Mouse (Mus musculus): Measurements from ENCODE around the gene Tnfsf11.
A peak's percentile ranks its signal among the peaks of the same experiment; 100 is the strongest.

The Tnfsf11 gene

DNA sequence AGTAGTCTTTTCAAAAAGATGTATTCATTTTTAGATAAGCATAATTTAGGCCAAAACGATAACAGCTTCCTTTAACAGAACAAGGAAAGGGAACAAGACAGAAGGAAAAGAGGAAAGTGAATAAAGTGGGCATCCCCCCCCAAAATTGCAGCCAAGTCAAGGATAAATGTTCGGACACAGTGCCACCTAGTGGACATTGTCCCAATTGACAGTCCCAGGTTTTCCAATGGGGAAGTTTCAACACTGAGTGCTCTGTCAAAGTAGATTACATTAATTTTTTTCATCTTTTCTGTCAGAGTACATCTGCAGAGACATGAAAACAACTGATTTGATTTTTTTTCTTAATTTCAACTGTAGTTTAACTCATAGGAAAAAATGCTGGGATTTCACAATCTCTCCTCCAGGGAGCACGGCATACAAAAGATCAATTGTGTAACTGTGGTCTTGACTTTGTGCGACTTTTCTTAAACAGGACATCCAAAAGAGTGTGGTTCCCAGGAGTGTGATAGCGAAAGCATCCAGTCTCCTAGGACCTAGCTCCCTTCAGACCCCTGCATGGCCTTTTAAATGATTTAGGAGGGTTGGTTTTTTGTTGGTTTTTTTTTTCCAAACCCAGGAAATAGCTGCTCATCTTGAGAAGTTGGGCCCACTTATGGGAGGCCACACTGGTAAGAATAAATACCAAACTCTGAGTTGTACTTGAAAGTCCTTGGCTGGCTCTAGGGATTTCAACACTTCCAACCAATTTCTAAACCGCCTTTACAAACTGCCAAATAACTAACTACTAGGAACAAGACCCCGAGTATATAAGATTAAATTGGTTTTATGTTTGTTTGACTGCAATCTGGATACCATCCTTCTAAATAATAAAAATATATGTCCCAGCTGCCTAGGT, 19.7 kb downstream of the Tnfsf11 start:
- peak; percentile 48 for DNase-seq

DNA sequence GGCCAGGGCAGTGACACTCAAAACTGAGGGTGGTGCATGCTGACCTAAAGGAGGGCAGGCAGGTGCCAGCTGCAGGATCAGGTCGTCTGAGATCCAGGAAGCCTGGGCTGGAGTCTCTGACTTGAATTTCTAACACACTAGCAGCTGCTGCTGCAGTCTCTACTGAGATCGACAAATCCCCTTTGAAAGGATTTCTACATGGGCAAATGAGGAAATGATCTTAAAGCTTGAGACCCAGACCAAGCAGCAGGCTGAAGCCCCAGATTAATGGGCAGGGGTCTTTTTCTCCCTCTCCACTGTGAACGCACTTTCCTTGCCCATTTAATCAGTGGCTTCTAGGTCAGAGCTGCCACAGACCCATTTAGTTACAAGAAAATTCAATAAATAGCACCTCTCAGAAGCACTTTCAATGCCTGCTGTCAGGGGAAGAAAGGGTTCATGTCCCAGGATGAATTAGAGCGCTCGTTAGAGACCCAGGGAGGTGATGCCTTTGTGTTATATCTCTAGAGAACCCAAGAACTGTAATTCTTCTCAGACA, 21.8 kb downstream of the Tnfsf11 start:
- no peak for DNase-seq

DNA sequence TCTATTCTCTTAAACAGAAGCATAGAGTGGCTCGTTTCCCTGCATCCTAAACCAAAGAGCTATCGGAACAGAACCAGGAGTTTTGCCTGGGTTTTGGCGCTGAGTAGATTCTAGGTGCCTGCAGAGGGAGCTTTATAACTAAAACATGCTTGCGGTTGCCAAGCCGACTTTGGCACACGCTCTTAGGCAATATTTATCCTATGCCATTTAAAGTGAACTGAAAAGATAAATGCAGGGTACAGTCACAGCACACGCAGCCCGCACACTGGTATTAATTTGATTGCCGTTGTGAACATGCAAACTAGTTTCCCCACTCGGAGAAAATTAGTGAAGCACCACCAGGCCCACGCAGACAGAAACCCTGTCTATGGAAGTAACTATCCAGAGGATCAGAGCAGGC, 25.4 kb downstream of the Tnfsf11 start:
- no peak for DNase-seq

DNA sequence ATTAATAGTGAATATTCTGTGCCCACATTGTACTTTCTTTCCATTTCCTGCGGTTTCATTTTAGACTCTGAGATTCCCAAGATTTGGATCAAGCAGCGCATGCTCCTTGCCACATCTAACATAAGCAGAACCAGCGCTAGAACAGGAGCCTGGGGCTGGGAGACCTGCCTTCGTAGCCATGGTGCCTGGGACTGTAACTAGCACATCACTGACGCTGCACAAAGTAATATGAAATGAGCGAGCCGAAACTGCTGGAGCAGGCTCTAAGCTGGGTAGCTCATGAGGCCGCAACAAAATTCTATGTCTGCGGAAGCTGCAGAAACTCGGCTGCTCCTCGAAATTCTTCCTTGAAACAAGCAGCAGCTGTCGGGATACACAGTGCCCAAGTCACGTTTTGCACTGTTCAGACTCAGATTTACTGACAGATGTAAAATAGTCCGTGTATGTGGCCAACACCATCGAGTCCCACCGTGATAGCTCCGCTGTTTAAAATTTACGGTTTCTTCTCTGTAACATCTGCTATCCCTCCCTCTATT, 31.4 kb downstream of the Tnfsf11 start:
- no peak for DNase-seq

DNA sequence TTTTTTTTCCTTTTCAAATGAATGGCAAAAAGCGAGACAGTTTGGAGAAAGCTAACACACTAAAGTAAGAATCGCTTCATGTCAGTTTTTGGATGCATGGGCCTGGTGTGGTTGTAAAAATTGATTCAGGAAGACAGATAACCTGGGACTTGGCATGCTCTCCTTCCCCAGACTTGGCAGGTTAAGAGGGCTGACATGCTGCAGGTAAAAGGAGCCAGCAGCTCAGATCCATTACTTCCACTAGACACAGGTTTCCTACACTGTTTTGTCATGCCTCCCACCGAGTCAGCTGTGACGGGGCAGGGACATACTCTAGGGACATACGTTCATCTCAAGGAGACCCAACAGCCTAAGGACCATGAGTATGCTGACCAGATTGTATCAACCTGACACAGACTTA, 33.0 kb downstream of the Tnfsf11 start:
- DNase-seq = no peak

DNA sequence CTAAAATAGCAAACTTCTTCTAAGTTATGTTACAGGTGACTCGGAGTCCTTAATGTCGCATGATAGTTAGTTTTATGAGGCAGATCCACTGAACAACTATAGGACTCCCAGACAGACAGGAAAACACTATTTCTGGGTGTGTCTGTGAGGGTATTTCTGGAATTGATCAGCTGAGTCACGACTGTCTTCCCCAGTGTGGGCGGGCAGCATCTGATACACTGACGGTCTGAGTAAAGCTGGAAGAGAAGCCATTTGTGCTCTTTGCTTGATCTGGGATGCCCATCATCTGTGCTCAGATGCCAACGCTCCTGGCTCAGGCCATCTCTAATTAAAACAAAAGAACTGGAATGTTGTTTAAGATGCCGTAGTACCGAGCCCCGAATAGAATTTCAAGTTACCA, 33.7 kb downstream of the Tnfsf11 start:
- no peak for DNase-seq

DNA sequence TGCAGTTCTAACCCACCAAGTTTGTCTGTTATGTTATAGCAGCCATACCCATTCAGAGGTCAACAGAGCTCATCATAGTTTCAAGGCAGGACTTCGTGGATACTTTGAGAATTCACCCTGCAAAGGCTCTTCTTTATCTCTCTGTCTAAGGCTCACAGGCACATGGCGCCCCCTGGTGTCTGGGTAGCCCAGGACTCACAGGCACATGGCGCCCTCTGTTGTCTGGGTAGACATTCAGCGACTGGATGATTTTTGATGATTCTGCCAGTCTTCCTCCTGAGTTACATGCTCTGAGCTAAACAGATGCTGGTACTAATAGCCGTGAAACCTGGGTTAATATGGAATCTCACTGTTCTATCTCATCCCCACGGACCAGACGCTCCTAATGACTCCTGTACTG, 34.3 kb downstream of the Tnfsf11 start:
- peak; percentile 40 for DNase-seq

DNA sequence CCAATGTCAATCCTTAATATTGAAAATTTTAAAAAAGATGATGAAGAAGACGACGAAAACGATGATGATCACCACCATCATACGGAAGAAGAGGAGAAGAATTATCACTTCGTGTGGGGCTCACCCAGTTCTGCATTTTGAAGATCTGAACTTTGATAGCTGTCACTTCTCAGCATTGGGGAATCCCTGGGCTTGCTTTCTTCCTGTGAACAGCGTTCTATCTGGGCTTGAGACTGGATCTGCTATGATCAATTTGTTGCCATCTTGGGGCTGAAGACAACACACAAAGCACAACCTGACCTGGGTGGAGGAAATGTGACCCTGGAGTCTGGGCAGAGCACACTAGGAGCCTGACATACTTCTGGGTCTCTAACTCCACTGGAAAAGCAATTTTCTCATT, 43.0 kb downstream of the Tnfsf11 start:
- no peak for DNase-seq

DNA sequence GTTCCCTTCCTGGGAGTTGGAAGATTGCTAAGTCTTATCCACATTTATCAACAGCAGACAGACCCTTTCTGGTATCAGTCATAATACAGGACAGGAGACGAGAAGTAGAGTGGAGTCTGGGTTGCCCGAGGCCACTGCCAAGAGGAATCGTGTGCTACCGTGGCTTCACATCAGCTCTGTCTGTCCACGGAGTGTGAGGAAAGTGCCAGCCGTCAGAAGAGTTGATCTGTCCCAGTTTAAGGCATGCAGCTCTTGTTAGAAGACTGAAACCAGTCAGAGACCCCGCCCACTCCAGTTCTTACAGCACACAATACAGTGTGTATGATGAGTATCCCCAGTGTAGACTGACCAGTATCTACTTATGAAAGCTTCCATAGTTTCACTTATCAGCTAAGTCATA, 45.2 kb downstream of the Tnfsf11 start:
- DNase-seq = no peak

DNA sequence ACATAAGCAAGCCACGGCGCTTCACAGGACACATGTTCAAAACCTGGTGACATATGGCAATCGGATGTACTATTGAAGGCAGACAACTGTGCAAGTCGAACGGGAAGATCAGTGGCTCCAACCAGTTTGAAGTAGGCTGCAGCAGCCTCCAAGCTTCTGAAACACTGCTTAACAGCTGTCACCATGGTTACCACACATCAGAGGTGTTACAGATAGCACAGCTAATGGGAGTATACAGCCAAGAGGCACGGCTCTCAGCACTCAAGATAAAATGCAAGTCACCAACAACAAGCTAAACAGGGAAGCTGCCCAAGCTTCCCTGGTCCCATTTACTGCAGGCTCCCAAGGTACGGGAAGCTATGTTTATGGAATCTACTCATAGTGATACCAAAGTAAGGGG, 46.6 kb downstream of the Tnfsf11 start:
- DNase-seq = no peak

DNA sequence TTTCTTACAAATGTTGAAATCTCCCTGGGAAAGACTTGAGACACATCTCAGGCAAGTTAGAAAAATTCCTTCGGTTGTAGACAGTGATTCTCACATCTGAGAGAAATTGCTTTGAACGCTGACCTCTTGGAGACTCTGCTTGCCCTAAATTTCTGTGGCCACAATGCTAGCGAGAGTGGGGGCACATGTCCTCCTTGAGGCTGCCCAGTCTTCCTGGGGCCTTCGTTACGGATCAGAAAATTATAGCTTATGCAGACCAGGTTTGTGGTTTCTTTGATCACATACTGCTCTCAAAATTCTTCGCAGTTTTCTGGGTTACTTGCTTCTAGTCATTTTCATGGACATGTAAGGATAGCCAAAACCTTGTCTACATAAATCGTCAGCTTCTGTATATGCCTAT, 53.8 kb downstream of the Tnfsf11 start:
- DNase-seq = no peak

DNA sequence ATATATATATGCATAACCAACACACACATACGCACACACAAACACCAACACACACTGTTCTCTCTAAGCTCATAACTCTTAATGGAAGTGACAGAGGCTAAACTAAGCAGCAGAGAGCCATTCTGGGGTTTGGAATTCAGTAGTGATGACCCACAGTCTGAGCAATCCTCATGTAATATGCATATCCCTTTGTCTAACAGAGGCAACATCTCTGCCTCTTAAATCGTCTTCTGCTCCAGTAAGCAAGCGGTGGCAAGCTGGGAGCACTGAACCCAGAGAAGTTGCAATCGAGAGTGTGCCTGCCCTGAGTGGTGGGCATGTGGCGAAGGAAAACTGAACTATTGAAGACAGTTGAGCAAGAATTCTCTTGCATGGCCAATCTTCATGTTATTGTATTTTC, 61.2 kb downstream of the Tnfsf11 start:
- no peak for DNase-seq

DNA sequence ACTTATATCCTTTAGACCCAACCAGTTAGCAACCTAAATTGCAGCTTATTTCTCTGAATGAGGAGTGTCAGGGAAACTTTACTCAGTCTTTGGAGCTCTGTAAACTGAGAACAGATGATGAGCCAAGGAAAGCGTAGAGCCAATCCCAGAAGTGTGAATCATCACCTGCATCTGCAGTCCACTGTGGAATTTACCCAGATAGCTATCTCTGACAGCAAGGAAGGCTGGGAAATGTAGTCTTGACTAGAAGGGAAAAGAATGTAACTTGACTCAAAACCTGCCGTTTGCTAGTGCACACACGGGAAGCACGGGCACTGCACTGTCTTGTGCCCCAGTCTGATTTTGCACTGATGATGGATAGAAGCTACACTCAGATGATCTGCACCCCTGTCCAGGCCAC, 63.0 kb downstream of the Tnfsf11 start:
- no peak for DNase-seq

DNA sequence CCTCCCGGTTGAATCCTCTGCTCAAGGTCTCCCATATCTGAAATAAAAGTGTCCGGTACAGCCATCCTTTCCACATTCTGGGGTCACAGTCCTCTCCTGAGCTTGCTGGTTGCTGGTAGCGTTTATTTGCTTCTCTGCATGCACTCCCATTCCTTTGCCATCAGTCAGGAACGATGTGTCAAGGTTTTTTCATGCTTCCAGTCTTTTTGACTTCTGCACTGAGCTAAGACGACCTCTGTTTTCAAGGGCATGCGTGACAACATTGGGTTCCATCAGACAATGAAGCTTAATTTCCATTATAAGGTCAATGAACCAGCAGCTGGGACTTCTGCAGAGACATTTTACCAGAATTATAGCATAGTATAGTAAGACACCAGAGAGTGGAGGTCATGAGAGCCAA, 68.5 kb downstream of the Tnfsf11 start:
- DNase-seq = no peak

DNA sequence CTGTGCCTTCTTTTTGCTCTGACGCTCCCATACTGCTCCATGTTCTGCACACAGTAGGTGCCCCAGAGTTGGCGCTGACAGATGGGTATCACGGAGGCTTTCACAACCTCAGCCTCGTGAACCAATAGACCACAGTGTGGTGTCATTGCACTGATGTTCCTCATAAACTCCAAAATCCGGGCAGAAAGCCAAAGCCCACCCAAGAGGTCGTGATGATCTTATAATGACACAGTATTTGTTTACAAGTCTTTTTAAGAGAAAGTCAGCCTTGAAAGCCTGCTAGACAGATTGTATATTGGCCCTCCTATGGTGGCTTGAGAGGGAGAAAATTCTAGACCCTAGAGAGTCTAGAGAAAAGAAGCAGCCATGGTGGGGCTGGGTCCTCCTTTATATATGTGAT, 70.6 kb downstream of the Tnfsf11 start:
- peak; percentile 31 for DNase-seq

DNA sequence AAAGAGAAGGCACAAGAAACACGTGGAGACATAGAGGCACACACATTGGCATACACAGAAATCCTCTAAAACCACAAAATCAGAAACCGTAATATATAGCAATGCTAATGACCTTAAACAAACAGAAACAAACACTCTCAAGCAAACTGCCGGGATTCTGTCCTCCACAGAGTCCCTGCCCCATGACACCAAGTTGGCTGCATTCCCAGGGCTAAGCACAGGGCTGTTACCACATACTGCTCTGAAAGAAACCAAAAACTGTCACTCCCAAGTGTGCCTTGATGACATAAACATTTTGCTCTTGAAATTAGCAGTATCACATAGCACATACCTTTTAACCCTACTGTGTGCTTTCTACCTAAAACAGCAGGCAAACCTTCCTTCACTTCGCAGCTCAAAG, 71.7 kb downstream of the Tnfsf11 start:
- DNase-seq = peak; percentile 64

DNA sequence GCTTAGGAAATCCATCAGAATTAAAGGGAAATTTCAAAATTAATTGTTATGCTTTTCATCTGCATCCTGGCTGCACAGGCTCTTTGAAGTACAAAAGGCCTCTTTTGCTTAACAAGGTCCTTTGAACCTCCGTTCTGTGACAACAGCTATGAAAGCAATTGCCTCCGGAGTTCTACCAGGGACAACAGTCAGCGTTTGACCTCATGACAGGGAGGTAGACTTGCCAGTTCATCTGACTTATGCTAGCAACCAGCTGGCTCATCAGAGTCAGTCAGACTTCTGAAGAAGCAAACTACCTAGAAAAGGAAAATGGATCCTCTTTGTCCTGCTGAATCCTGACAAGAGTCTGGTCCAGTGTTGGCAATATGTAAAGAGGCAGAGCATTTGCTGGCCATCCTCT, 72.5 kb downstream of the Tnfsf11 start:
- DNase-seq = no peak

DNA sequence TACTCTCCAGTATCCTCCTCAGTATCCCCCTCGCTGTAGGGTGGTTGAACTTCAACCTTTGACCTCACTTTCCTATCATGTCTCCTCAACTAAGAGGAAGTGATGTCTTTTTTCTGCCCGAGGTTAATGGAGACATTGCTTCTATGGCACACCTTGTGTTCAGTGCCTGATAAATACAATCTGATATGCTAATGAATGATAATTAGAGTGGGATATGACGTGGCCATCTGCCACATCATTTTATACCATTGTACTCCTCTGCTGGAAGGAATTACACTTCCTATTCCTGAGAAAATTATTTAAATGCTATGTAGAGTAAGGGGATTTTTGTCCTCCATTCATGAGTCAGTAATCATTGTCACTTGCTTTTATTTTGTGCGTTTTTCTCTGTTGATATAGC, 78.8 kb downstream of the Tnfsf11 start:
- no peak for DNase-seq

All from kidney, postnatal 14 days (tissue).